Mouse (Mus musculus): ENCODE results near the gene Ddc.

DNA sequence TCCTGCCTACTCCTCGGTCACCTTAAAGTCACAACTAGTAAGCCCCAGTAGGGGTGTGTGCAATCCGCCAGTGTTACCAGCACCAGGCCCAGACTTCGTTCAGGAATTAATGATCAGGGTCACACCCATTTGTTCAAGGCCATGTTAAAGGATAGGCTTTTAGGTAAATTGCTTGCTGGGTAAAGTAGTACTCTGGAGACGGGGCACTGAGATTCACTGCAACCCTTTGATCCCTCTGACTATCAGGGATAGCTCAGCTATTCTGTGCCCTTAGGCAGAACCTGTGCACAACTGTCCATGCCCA lies 18.3 kb downstream of the Ddc start:
- no peak for TF ChIP-seq MAX (IDR thresholded peaks at IDR 0.05)
- TF ChIP-seq USF1 (IDR thresholded peaks at IDR 0.05; ENCODE audit: low read depth) = no peak
- no peak for TF ChIP-seq MYOD1 (IDR thresholded peaks at IDR 0.05; ENCODE audit: control insufficient read depth, insufficient read length, low read depth)
